Mouse (Mus musculus) neural tube, embryonic 14.5 days (tissue): ENCODE measurements around the gene Nr2e3. TPM values are rescaled to one million over a fixed set of nuclear protein-coding genes. Genes with fewer than 3 reads are reported as not detected.

Source experiments
- ATAC-seq: fragments of 200-750 bp; cut with Nextera tagmentation; 2 replicates; pipeline ENCODE4 v1.8.0; 2017; ENCODE audit warnings: low read depth, mild to moderate bottlenecking, moderate TSS enrichment, moderate library complexity
- H3K27ac ChIP-seq: fragments of 300-500 bp; sonication (generic); 2 replicates; pipeline ENCODE4 v1.5.1; 2014; ENCODE audit warnings: low read depth, mild to moderate bottlenecking, control low read depth, low read length, moderate library complexity, mixed read lengths
- H3K27me3 ChIP-seq: fragments of 300-500 bp; sonication (generic); 2 replicates; pipeline ENCODE4 v1.6.1; 2014; ENCODE audit warnings: low read length; ENCODE audit not compliant: control insufficient read depth, insufficient read depth
- H3K36me3 ChIP-seq: fragments of 300-500 bp; sonication (generic); 2 replicates; pipeline ENCODE4 v1.6.1; 2014; ENCODE audit warnings: low read length, mixed read lengths; ENCODE audit not compliant: control insufficient read depth, insufficient read depth
- H3K4me1 ChIP-seq: fragments of 300-500 bp; sonication (generic); 2 replicates; pipeline ENCODE4 v1.6.1; 2014; ENCODE audit warnings: low read length; ENCODE audit not compliant: control insufficient read depth, insufficient read depth
- H3K4me2 ChIP-seq: fragments of 300-500 bp; sonication (generic); 2 replicates; pipeline ENCODE4 v1.6.1; 2014; ENCODE audit warnings: mild to moderate bottlenecking, low read depth, low read length, control low read depth
- H3K4me3 ChIP-seq: fragments of 300-500 bp; sonication (generic); 2 replicates; pipeline ENCODE4 v1.5.1; 2014; ENCODE audit warnings: low read depth, low read length, control low read depth, mixed read lengths
- H3K9ac ChIP-seq: fragments of 300-500 bp; sonication (generic); replicated peaks from 2 replicates; pipeline ENCODE4 v1.6.1; 2014; ENCODE audit warnings: low read depth, mild to moderate bottlenecking, control low read depth, low read length, mixed read lengths
- H3K9me3 ChIP-seq: fragments of 300-500 bp; sonication (generic); 2 replicates; pipeline ENCODE4 v1.6.1; 2016; ENCODE audit warnings: low read length; ENCODE audit not compliant: control insufficient read depth
- WGBS: fragments of 180-500 bp; shearing (Covaris S2); extraction: QIAGEN DNeasy Blood & Tissue Kit; methylation state at CpG from one replicate; pipeline ENCODE4 v1.1.7; 2014; 5-methylcytosine and 5-hydroxymethylcytosine counted together
- polyA plus RNA-seq: library from polyadenylated mRNA; unstranded; fragments of >200 nt; fragmentation: Nextera tagmentation; extraction: Ambion mirVana; gene quantifications from 2 replicates; pipeline ENCODE4 v1.2.1, GENCODE M21; 2014

The Nr2e3 gene
- polyA plus RNA-seq, 1 experiment from 2014 or later = not detected

DNA sequence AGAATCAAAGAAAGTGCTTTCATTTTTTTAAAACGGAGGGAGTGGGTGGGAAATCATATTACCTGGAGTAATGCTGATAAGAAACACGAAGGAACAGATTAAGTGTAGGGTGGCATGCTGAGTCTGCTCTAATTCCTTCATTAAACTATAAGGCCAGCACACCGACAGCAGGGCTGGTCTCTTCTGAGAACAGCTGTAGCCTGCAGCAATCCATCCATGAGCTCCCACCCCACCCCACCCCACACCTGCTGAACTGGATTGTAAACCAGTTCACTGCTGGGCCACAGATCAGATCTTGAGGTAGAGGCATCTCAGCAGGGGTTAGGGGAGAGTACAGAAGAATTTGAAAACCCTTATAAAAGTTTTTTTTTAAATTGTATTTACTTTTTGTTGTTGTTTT, 5.3 kb downstream of the Nr2e3 start:
- H3K27ac ChIP-seq = no peak overlapping the region
- WGBS = 59% methylated on average over 3 of the region's 3 CpGs

DNA sequence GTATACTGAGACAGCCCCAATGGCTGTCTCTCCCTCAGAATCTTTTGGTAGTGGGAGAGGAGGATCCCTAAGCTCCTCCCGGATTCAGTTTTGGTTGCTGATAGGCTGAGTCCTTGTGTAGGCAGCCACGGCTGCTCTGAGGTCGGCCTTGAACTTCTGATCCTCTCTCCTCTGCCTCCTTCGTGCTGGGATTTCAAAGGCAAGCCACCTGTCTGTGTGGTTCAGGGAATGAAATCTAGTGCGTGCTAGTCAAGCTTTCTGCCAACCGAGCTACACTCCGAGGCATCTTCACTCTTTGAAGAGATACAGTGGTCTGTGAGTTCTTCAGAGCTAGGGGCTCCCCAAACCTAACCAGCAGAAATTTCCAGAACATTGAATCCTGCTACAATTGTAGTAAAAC, 6.9 kb downstream of the Nr2e3 start:
- H3K9ac ChIP-seq = no peak overlapping the region
- WGBS = 87% methylated on average over 7 of the region's 7 CpGs

More for the DNA sequence above, 5.3 kb downstream of the Nr2e3 start:
- H3K4me3 ChIP-seq = no peak overlapping the region
- no peak overlapping the region for H3K4me2 ChIP-seq
- ATAC-seq = no peak
- no peaks in the 10 kb centered on the region for H3K9me3 ChIP-seq
- H3K27me3 ChIP-seq = no peaks in the 10 kb centered on the region
- H3K36me3 ChIP-seq = no peaks in the 10 kb centered on the region
- no peak overlapping the region for H3K9ac ChIP-seq
- no peaks in the 10 kb centered on the region for H3K4me1 ChIP-seq

DNA sequence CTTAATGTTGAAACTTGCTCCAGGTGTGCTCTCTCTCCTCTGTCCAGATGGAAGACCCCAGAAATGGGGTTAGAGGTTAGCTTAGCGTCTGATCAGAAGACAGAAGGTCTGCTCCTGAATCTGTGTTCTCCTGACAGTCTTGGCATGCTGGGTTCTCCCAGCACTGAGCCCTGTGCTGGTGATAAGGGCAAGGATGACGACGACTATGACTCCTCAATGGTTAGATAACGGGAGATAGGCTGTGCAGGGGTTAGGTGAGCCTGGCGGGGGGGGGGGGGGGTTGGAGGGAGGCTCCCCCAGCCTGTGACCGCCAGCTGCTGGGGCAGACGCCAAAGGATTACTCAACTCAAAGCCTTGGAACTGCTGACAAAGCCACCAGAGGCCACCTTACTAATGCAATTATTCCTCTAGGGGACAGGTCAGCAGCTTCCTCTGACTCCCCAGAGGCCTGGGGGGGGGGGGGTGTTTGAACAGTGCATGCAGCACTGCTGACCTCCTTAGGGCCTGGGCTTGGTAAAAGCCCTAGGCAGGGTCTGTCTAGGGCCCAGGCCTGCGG, 7.9 kb downstream of the Nr2e3 start:
- no peak overlapping the region for H3K4me2 ChIP-seq
- 67% methylated on average over 7 of the region's 8 CpGs for WGBS
- ATAC-seq = no peak

More for the DNA sequence above, 6.9 kb downstream of the Nr2e3 start:
- no peak overlapping the region for H3K4me3 ChIP-seq
- H3K9me3 ChIP-seq = no peaks in the 10 kb centered on the region
- H3K27ac ChIP-seq = no peak overlapping the region
- no peak overlapping the region for H3K4me2 ChIP-seq
- no peaks in the 10 kb centered on the region for H3K27me3 ChIP-seq
- H3K4me1 ChIP-seq = no peaks in the 10 kb centered on the region
- no peak for ATAC-seq
- no peaks in the 10 kb centered on the region for H3K36me3 ChIP-seq

DNA sequence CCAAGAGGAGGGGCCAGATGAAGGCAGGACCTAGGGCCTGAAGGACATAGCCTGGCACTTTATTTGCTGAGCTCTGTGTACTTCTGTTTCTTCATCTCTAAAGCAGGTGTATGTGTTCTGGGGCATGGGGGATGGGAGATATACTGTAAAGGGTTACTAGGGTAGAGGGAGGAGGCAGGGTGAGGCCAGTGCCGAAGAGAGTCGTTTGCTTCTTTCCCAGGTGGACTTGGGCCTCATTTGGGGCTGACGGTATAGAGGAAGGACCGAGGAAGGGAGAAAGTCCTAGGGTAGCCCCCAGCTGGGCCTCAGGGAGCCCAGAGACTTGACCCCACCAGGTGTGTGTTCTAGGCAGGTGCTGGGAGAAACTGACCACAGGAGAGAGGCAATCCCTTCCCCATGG, 8.5 kb downstream of the Nr2e3 start:
- no peak overlapping the region for H3K4me2 ChIP-seq
- no peak overlapping the region for H3K4me3 ChIP-seq
- H3K9me3 ChIP-seq = no peaks in the 10 kb centered on the region
- no peak for ATAC-seq
- no peak overlapping the region for H3K9ac ChIP-seq
- H3K27me3 ChIP-seq = no peaks in the 10 kb centered on the region
- WGBS = 83% methylated on average over 4 of the region's 4 CpGs
- H3K36me3 ChIP-seq = no peaks in the 10 kb centered on the region
- no peaks in the 10 kb centered on the region for H3K4me1 ChIP-seq
- no peak overlapping the region for H3K27ac ChIP-seq

More for the DNA sequence above, 7.9 kb downstream of the Nr2e3 start:
- Histone ChIP-seq H3K4me1 (no peaks in the 10 kb centered on the region), H3K36me3 (no peaks in the 10 kb centered on the region), H3K9me3 (no peaks in the 10 kb centered on the region), H3K4me3 (no peak overlapping the region), H3K9ac (no peak overlapping the region), H3K27ac (no peak overlapping the region), H3K27me3 (no peaks in the 10 kb centered on the region)

DNA sequence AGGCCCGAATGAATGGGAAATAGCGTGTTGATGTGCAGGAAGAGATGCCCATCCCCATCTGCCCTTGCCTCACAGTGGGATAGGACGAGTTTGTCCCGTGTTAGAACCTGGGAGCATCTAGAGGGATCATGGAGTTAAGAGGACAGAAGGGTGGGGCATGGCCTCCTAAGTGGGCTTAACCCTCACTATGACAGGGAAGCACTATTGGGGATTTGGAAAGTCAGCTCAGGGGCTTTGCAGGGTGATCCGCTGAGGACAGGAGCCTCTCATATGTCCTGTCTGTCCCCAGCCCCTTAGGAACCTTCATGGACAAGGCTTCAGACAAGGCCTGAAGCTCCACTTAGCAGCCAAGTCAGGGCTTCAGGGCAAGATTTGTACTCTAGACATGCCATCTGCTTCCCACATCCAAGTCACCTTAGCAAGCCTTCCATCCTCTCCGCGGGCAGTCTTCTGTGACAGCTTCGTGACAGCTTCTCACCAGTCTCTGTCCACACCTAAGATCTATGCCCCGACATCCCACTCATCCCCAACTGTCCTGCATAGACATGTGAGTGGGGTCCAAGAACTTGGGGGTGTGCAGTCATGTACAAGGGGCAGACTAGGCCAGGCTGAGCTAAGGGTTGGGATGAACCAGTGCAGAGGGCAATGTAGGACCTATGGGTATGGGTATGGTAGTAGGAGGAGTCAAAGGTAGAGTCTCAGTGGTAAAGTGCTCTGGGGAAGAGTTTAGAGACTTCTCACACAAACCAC, 9.3 kb downstream of the Nr2e3 start:
- WGBS = 94% methylated on average over 9 of the region's 9 CpGs

DNA sequence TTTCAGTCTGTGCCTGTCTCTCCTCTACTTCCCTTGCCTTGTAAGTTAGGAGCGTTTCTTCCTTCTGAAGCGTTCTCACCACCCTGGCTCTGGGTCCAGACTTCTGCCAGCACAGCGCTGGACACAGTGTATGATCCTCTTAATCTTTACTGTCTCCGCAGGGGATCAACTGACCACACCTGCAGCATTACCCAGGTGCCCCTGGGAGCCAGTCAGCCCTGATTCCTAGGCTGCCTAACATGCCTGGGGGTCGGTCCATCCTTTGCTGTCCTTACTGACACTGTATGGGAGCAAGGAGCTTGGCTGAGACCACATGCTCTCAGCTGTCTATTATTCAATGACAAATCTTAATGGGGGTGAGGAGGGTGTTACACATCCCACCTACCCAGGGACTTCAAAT, 10.5 kb downstream of the Nr2e3 start:
- no peak for ATAC-seq
- Histone ChIP-seq H3K4me2 (no peak overlapping the region), H3K4me3 (no peak overlapping the region), H3K27me3 (no peaks in the 10 kb centered on the region), H3K27ac (no peak overlapping the region), H3K9me3 (no peaks in the 10 kb centered on the region), H3K9ac (no peak overlapping the region), H3K36me3 (no peaks in the 10 kb centered on the region), H3K4me1 (no peaks in the 10 kb centered on the region)
- 93% methylated on average over 5 of the region's 5 CpGs for WGBS

More for the DNA sequence above, 9.3 kb downstream of the Nr2e3 start:
- no peaks in the 10 kb centered on the region for H3K4me1 ChIP-seq
- H3K27me3 ChIP-seq = no peaks in the 10 kb centered on the region
- H3K4me2 ChIP-seq = no peak overlapping the region
- no peaks in the 10 kb centered on the region for H3K9me3 ChIP-seq
- H3K9ac ChIP-seq = no peak overlapping the region
- no peaks in the 10 kb centered on the region for H3K36me3 ChIP-seq
- no peak overlapping the region for H3K27ac ChIP-seq
- ATAC-seq = no peak
- no peak overlapping the region for H3K4me3 ChIP-seq

DNA sequence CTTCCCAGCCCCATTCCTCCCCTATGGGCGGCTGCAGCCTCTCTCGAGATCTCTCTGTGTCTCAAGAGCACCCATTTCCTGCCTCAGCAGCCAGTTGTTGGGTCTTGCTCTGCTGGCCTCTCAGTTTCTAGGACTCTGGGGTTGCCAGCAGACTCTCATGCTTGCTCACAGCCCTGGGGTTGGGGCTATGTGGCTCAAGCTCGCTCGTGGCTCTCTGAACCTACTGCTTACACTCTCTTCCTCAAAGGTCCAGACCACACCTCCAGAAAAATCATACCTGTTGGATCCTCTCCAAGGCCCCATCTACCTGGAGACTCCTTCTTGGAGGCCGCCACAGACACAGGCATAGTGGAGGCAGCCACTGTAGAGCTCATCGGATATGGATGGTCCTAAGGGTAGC, 10.9 kb downstream of the Nr2e3 start:
- no peak overlapping the region for H3K27ac ChIP-seq
- H3K4me1 ChIP-seq = no peaks in the 10 kb centered on the region
- H3K4me3 ChIP-seq = no peak overlapping the region
- H3K27me3 ChIP-seq = no peaks in the 10 kb centered on the region
- H3K4me2 ChIP-seq = no peak overlapping the region
- no peaks in the 10 kb centered on the region for H3K9me3 ChIP-seq
- 88% methylated on average over 6 of the region's 6 CpGs for WGBS
- no peak overlapping the region for H3K9ac ChIP-seq
- no peak for ATAC-seq
- H3K36me3 ChIP-seq = no peaks in the 10 kb centered on the region

DNA sequence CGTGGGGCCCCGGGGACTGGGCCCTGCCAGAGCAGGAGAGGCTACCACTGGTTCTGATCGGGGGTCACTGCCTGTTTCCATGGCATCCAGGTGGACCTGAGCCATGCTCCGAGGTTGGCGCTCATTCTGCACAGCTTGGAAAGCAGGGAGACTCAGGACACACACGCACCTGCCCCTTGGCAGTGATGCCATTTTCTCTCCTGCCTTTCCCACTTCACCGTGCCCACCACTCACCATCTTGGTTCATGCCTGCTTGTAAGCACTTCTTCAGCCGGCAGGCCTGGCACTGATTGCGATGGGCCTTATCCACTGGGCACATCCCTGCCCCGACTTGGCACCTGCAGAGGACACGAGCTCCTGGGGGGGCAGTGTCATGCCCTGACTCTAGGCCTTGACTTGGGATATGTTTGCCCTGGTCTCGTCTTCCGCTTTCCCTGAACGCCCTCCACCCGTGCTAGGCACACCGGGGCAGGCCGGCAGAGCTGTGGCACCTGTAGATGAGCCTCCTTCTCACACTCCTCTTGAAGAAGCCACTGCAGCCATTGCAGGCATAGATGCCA, 11.7 kb downstream of the Nr2e3 start:
- Histone ChIP-seq H3K27ac (no peak overlapping the region), H3K4me3 (no peak overlapping the region), H3K9ac (no peak overlapping the region), H3K9me3 (no peaks in the 10 kb centered on the region), H3K36me3 (no peaks in the 10 kb centered on the region), H3K4me1 (no peaks in the 10 kb centered on the region), H3K4me2 (no peak overlapping the region), H3K27me3 (no peaks in the 10 kb centered on the region)
- no peak for ATAC-seq
- WGBS = 89% methylated on average over 17 of the region's 17 CpGs

DNA sequence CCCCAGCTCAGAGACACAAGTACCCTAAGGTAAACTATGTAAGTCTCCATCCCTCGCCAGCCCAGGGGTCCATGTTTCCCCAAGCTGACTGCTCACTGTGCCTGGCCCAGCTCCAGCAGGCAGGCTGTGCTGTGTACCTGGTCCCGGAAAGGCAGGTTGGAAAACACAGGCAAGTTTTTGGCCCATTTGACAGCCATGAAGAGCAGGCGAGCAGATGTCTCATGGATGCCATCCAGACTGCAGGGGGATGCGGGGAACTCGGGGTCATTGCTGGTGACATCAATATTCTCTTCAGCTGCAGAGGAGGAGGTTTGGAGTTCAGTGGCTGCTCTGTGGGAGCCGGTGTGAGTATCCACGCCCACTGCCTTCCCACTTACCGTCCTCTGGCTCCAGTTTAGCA, 12.2 kb downstream of the Nr2e3 start:
- Histone ChIP-seq H3K4me2 (no peak overlapping the region), H3K36me3 (no peaks in the 10 kb centered on the region), H3K27me3 (no peaks in the 10 kb centered on the region), H3K9me3 (no peaks in the 10 kb centered on the region), H3K4me3 (no peak overlapping the region), H3K4me1 (no peaks in the 10 kb centered on the region), H3K27ac (no peak overlapping the region), H3K9ac (no peak overlapping the region)
- 65% methylated on average over 8 of the region's 8 CpGs for WGBS
- no peak for ATAC-seq
